Mouse (Mus musculus): ENCODE measurements around the gene Nfatc4.

DNA sequence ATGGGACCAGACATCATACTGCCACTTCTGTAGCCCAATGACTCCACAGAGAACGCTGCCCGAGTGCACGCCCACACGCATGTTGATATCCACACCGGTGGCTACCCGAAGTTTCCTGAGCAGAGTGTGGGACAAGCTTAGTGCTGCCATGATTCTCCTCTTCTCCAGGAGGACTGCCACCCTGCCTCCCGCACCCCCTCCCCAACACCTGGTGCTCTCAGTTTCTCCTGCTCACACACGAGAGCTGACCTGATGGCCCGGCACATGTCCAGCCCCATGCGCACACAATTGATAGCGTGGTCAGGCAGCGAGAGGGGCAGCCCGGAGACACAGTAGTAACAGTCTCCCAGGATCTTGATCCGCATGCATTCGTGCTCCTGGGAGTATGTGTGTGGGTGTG, 44.3 kb upstream of the Nfatc4 start:
- no peak for TF ChIP-seq POLR2A (IDR thresholded peaks at IDR 0.05; ENCODE audit: borderline replicate concordance, low read depth, low read length)
- TF ChIP-seq CTCF (IDR thresholded peaks at IDR 0.05; ENCODE audit: low read depth, low read length) = no peak

All from bone marrow macrophage, adult 2 months (primary cell).